Mouse (Mus musculus): Measurements from ENCODE around the gene Wdr73. TPM values are rescaled to one million over a fixed set of nuclear protein-coding genes. Genes with fewer than 3 reads are reported as not detected.

The Wdr73 gene
- total RNA-seq, 2 experiments from 2014 or later = 26.8 to 28.3 TPM

DNA sequence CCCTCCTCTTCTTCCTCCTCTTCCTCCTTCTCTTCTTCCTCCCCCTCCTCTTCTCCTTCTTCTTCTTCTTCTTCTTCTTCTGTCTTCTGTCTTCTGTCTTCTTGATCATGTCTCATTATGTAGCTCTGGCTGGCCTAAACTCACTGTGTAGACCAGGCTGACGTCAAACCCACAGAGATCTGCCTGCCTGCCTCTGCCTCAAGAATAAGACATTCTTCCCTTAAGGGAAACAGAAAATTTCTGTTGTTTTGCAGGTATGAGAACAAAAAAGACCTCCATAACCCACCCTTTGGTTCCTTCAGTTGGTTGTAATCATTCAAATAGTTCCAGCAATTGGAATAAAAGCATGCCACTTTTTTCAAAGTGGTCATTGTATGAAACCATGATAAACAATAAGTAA is 36.9 kb downstream of the Wdr73 start:
- no peak for DNase-seq (ENCODE audit: low spot score in 2 of 2)
- intact Hi-C loops (cut with DNase I) = no loop called here

DNA sequence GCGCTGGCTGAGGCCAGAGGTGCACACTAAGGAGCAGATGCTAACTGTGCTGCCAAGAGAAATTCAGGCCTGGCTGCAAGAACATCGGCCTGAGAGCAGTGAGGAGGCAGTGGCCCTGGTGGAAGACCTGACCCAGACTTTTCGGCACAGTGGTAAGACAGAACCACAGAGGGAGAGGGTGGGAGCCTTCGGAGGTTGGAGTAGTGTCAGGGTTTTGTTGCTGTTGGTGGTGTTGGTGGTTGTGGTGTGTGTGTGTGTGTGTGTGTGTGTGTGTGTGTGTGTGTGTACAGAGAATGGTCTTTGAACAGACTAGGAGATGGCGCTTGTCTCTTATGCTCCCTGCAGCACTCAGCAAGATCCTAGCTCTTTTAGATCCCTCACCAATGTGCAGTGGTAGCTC is 37.5 kb downstream of the Wdr73 start:
- intact Hi-C loops (cut with DNase I) = no loop called here
- DNase-seq (ENCODE audit: low spot score in 2 of 2) = no peak

DNA sequence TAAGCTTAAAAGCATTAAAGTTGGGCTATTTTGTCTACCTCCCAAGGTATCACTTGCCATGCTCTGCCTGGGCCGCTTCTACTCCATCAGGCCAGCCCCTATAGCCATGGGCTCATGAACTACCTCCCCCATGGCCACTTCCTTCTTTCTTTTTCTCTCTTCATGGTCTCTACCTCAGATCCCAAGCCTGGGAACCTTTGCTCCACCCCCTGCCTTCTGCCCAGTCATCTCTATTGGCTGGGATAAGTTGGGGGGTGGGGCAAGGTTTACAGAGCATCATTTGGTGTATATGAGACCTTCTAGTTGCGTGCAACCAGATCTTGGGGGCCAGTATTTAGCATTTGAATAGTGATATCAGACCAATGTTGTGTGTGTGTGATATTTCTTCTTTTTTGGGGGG is 38.6 kb downstream of the Wdr73 start:
- intact Hi-C loops (cut with DNase I) = no loop called here

DNA sequence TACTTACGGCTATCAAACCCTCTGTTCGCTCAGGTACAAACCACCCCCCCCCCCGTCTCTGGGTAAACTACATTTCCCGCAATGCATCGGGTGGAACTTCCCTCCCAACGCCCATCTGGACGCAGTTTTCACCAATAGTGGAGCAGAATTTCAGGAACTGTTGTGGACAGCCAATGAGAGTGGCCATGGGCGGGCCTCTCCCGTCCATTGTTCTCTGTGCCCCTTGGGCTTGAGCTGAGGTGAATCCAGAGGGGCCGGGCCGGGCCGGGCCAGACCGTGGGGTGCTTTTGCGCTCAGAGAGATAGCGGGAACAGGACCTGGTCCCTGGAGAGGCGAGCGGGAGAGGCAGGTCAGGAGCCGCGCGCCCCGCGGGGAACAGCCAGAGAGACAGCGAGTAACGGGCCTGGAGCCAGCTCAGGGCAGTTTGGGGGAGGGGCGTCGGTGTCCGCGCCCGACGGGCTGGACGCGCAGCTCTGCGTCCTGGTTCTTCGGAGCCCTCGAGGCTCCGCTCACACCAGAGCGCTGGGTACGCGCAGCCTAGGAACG is 40.3 kb downstream of the Wdr73 start, which contains the start of gene Zscan2:
TSS of gene Zscan2 (plus strand) at position 192 of the 546 bp plus-strand sequence.
- intact Hi-C loops (cut with DNase I) = no loop called here
- peak; percentile 90 to 95 for DNase-seq (ENCODE audit: low spot score in 2 of 2)

More for the DNA sequence above, 38.6 kb downstream of the Wdr73 start:
- DNase-seq (ENCODE audit: low spot score in 2 of 2) = no peak

DNA sequence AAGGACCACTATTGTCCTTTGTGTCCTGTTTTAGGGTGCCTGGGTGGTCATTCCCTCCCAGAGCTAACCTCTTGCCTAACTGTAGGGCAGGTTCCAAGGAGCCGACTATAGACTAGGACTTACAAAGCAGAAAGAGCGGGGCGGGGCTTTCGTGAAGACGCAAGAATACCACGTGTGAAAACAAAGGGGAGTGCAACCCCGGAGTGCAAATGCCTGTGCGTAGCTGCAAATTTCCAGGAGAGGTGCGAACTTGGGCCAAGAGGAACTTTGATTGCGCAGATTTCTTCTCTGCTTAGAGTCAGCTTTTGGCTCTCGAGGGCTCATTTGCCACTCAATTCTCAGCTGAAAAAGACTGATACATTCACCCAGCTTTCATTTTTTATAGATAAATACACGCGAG is 40.8 kb downstream of the Wdr73 start:
- peak in 1 of 2 experiments; percentile 50 for DNase-seq (ENCODE audit: low spot score in 2 of 2)
- intact Hi-C loops (cut with DNase I) = no loop called here

DNA sequence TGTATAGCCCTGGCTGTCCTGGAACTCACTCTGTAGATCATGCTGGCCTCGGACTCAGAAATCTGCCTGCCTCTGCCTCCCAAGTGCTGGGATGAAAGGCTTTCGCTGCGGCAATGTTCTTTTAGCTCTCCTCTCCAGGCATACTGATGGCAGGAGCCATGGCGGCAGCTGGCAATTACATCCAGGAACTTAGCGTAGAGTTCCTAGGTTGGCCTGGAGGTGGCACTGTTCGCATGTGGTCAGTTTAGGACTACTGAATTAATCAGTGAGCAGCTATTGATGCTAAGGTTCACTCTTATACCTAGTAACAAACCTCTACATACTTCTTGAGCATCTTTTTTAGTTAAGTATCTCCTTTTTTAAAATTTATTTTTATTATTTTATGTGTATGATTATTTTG is 43.9 kb downstream of the Wdr73 start:
- intact Hi-C loops (cut with DNase I) = loop anchor here (2.0 kb wide), 1 partner anchor 300 kb away; no protein-coding TSS in a partner anchor
- peak; percentile 77 to 85 for DNase-seq (ENCODE audit: low spot score in 2 of 2)

DNA sequence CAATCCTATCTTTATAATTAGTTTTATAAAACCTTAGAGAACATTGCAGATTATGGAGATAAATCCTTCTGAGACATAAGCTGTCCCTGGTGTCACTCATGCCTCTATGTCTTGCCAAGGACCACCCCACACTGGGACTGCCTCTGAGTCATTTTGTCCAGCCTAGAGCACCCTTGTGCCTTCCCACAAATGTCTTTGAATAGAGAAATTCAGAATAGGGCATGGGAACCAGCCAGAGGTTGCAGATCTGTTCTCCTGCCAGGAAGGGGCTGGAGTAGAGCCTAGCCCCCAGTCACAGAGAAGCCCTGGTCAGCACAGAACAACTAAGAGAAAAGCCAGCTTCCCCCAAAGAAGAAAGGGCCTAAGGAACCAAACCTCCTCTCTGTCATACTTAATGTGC is 45.8 kb downstream of the Wdr73 start:
- DNase-seq (ENCODE audit: low spot score in 2 of 2) = no peak

DNA sequence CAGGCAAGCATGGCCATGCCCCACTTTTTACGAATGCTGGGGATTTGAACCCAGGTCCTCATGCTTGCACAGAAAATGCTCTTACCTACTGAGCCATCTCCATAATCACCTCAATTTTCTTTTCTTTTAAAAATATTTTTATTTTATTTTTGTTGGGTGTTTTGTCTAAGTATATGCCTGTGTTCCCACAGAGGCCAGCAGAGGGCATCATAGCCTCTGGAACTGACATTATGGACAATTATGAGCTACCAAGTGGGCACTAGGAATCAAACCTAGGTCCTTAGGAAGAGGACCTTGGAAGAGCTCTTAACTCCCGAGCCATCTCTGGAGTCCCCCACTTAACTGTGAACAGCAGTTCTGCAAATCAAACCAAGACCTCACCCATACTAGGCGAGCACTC is 47.9 kb downstream of the Wdr73 start:
- intact Hi-C loops (cut with DNase I) = no loop called here

More for the DNA sequence above, 45.8 kb downstream of the Wdr73 start:
- intact Hi-C loops (cut with DNase I) = no loop called here

DNA sequence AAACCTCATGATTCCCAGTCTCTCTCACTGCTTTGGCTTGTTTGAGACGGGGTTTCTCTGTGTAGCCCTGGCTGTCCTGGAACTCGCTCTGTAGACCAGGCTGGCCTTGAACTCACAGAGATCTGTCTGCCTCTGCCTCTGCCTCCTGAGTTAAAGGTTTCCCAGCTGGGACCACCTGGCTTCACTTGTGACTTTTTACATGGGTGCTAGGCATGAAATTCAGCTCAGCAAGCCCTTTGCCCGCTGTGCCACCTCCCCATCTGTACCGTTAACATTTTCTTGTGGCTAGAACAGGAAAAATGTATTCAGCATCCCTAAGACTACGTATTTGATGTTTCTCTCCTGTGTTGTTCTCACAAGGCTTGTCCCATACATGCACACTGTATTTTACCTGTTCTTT is 50.5 kb downstream of the Wdr73 start:
- no peak for DNase-seq (ENCODE audit: low spot score in 2 of 2)
- intact Hi-C loops (cut with DNase I) = no loop called here

More for the DNA sequence above, 47.9 kb downstream of the Wdr73 start:
- no peak for DNase-seq (ENCODE audit: low spot score in 2 of 2)

DNA sequence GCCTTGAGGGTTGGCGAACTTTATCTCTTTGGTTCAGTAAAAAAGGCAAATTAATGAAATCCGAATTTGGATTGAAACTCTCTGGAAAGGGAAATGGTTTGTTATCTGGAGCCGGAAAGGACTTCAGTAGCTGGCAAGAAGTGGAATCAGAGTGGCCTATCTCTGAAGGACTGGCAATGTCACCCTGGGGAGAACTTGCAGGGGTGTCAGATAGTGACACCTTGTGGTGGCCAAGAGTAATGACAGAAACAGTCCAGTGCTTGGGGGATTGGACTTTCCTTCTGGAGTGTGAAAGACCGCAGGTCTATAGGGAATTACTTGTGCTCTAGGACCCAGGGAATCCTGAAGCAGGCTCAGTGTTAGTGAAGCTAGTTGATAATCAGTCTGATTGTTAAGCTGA is 51.4 kb downstream of the Wdr73 start:
- DNase-seq (ENCODE audit: low spot score in 2 of 2) = peak in 1 of 2 experiments; percentile 52
- intact Hi-C loops (cut with DNase I) = loop anchor here (5.0 kb wide), 2 partner anchors 47 to 107 kb away; no protein-coding TSS in a partner anchor

DNA sequence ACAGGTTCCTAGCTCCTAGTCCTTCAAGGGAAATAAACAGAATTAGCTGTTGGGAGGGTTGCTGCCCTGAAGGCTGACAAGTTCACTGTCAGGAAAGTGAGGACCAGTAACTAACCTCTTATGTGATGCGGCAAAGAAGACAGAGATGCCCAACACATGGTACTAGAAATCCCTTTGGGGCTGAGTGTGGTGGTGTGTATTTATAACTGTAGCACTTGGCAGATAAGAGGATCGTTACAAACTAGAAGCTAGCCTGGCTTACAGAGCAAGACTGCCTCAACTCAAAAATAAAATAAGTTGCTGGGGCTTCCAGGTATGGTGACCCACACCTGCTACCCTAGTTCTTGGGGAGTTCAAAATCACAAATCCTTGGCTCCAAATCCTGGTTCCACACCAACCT is 51.8 kb downstream of the Wdr73 start:
- intact Hi-C loops (cut with DNase I) = loop anchor here (5.0 kb wide), 2 partner anchors 47 to 107 kb away; no protein-coding TSS in a partner anchor
- no peak for DNase-seq (ENCODE audit: low spot score in 2 of 2)

DNA sequence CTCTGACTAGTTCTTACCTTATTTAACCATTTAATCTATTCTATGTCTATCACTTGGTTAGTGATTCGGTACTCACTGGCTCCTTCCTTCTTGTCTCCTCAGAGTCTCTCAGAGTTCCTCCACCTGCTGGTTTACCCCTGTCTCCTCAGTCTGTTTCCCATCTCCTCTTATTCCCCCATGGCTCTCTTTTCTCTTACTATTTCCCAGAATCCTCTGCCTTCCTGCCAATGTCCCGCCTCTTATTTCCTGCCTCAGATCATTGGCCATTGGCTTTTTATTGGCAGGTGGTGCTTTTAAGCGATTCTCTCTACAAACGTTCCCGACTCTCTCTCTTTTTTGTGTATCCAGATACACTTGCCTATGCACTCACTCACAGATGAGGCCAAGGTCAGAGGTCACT is 54.4 kb downstream of the Wdr73 start:
- DNase-seq (ENCODE audit: low spot score in 2 of 2) = no peak
- intact Hi-C loops (cut with DNase I) = loop anchor here (5.0 kb wide), 2 partner anchors 44 to 104 kb away; no protein-coding TSS in a partner anchor

DNA sequence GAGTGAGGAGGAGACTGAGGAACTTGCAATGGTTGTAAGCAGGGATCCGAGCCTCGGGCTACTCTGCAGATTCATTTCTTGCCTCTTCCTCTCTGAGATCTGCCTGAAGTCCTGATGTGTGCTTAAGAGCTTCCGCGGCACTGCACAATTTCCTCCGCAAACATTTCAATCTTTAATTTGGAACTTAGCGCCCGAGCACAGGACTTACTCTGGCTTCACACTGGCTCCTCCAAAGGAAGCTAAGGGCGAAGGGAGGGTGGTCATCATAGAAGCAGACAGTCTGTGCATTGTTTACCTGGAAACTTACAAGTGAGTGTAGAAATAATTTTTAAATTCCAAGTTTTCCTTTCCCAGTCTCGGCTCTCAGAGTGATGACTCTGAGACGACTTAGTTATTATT is 54.8 kb downstream of the Wdr73 start:
- no peak for DNase-seq (ENCODE audit: low spot score in 2 of 2)
- intact Hi-C loops (cut with DNase I) = loop anchor here (5.0 kb wide), 2 partner anchors 44 to 104 kb away; no protein-coding TSS in a partner anchor

DNA sequence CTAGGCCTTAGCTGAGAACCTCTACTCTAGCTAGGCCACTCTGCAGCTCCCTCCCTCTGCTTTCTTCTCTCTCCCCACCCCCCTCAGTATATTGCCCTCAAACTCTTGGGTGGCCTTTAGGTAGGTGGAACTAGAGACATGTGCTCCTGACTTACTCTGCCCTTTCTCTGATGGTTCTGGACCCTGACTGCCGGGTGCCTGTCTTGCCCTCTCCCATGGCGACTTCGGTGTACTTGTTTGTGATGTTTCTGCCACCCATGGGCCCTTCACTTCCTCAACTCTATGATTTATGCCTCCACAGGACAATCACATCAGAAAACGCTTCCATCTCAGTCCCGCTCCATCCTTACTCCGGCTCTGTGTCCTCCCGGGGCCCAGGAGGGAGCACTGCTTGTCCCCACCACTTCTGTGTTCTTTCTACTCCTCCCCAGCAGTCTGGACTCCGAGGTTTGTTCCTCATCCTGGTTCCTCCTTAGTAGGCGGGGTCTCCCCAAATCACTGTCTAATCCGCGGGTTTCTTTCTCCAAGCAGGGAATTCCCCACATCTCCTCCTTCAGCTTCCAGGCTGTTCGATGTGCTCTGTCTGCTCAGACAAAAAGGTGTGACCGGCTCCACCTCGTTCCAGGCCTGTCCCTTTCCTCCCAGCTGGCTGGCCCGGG is 55.3 kb downstream of the Wdr73 start:
- no peak for DNase-seq (ENCODE audit: low spot score in 2 of 2)
- intact Hi-C loops (cut with DNase I) = loop anchor here (5.0 kb wide), 2 partner anchors 43 to 103 kb away; no protein-coding TSS in a partner anchor

DNA sequence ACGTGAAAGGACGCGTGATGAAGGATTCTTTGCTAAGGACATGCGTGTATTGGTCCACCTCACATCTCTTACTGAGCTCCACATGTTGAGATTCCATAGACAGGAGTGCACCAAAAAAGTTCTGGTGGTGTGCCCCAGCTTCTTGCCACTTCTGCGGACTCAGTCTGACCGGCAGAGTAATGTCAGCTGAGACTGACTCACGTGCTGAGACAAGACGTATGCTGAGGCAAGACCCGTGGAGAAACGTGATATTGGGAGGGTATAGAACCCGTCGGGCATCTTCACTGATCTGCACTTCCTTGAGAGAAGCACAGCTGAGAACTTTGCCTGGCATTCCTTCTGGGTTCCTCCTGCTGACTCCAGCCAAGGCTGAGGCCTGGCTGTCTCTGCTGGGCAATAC is 56.4 kb downstream of the Wdr73 start:
- intact Hi-C loops (cut with DNase I) = loop anchor here (5.0 kb wide), 2 partner anchors 42 to 102 kb away; no protein-coding TSS in a partner anchor
- DNase-seq (ENCODE audit: low spot score in 2 of 2) = no peak

DNA sequence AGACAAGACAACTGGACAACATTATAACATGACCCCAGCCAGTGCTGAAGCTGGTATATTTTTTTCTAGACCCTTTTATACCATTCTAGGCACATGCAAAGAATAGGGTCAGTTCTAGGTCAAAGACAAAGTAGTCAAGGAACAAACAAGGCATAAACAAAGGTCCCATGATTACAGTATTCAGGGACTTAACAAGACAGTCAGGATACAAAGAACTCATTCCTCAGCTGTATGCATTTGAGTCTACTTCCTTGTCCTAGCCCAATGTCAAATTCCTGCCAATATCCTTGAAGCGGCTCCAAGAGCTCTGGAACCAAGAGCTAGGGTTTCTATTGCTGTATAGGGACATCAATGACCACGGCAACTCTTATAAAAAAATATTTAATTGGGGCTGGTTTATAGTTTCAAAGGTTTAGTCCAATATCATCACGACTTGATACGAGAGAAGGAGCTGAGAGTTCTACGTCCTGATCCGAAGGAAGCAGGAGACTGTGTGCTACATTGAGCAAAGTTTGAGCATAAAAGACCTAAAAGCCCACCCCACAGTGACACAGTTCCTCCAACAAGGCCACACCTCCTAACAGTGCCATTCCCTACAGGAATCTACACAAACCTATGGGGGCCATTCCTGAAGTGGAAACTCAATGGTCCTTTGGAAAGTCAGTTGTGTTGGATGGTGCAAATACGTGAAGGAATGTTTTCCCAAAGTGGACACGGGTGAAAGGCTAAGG is 57.0 kb downstream of the Wdr73 start:
- intact Hi-C loops (cut with DNase I) = no loop called here
- DNase-seq (ENCODE audit: low spot score in 2 of 2) = no peak

DNA sequence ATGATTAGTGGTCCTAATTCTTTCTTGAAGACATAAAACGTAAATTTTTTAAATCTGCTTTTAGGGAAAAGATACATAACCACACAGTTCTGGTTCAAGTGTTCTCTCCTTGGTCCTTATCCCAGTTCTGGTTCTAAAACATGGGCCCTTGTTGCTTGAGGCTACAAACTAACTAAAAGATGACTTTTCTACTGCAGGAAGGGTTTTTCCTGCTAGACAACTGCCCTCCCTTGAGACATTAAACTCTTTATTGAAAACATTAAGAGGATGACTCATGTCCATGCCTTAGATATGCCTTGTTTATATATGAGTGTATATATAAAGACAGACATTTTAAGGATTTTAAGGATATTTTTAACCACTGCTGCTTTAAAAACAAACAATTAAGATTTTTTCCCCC is 57.9 kb downstream of the Wdr73 start:
- DNase-seq (ENCODE audit: low spot score in 2 of 2) = no peak
- intact Hi-C loops (cut with DNase I) = no loop called here

DNA sequence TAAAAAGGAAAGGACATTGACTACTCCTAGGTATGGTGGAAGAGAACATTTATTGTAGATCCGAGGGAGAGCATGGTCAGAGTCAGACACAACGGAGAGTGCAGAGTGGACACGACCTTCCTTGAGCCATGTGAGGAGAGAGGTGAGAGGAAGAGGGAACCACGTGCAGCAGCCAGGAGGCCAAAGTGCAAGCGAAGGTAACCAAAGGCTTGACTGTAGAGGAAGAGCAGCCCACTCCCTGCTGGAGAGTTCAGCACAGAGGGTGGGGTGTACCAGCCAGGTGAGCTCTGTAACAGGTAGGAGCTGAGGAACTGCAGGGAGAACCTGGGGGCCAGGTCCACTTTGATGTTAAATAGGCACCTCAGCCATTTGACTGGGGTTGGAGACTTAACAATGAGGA is 58.9 kb downstream of the Wdr73 start:
- intact Hi-C loops (cut with DNase I) = no loop called here
- no peak for DNase-seq (ENCODE audit: low spot score in 2 of 2)

DNA sequence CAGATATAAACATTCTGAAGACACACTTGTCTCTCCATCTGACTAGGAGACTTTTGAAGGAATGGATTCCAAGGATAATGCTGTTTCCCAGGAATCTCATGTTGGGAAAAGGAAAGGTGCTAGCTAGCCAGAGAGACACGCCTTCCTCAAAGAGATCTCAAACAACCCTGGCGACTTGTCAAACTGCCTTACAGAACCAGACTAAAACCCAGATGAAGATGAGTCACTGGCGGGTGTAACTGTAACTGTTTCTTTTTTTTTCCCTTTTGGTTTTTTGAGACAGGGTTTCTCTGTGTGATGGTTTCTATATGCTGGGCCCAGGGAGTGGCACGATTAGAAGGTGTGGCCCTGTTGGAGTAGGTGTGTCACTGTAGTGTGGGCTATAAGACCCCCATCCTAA is 60.1 kb downstream of the Wdr73 start:
- DNase-seq (ENCODE audit: low spot score in 2 of 2) = peak in 1 of 2 experiments; percentile 29
- intact Hi-C loops (cut with DNase I) = no loop called here

Measured in left cerebral cortex, postnatal 14 days (tissue).